Mouse (Mus musculus) left cerebral cortex, postnatal 10 days (tissue): ENCODE measurements around the gene Igf1r. TPM values are rescaled to one million over a fixed set of nuclear protein-coding genes. Genes with fewer than 3 reads are reported as not detected.

ENCODE experiments used
- DNase-seq, 2 experiments: peaks; one replicate each; pipeline ENCODE4 v3.0.0; 2021 to 2022; ENCODE audit warnings: low spot score in 2 of 2, mixed read lengths in 1 of 2; ENCODE audit errors: extremely low spot score in 1 of 2
- intact Hi-C: fragments of 180-260 bp; cut with DNase I; formaldehyde crosslinking; loops from one replicate; pipeline ENCODE4 v1.15.1; 2025
- total RNA-seq, 2 experiments: library from RNA; stranded (reverse); gene quantifications; 2 replicates each; pipeline ENCODE4 v1.2.3; 2021

The Igf1r gene
- total RNA-seq, 2 experiments from 2014 or later: 41.4 to 44.2 TPM

GRCm38 (mm10) chr7:68225427-68226054 is 272.9 kb downstream of the Igf1r start:
- no peak for DNase-seq
- intact Hi-C loops: no loop called here

GRCm38 (mm10) chr7:68227021-68227420 is 274.4 kb downstream of the Igf1r start:
- intact Hi-C loops: no loop called here
- DNase-seq: no peak

DNA sequence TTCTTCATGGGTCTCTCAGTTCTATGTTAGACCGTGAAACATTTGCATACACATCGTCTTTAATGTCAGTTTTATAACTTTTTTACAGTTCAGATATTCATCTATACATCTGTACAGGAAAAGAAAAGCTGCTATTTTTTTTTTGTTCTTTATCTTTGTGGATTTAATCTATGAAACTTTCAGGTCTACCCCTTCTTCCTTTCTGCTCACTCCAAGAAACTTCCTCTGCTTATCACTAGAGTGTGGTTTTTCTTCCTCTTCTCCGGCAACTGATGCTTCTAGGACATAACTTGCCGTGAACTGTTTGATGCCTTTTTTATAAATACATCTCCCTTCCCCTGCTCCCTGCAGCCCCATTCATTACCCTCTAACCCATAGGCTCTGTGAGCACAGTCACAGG is 275.0 kb downstream of the Igf1r start:
- intact Hi-C loops: no loop called here
- DNase-seq: no peak

DNA sequence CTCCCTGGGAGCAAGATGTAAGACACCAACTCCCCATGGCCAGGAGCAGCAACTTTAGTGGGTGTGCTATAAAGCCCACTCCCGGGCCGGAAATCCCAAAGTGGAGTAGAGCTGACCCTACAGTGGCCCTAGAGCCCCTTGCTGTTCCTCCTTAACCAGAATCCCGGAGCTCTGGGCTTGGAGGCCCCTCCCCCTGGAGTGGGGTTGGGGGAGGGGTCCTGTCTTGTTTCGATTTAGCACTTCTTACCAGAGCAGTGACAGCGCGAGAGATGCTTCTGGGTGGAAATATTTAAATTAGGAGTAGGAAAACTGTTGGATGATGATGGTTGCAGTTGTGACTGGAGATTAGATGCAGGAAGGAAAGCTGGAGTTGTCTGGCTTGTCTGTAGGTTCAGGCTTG is 275.9 kb downstream of the Igf1r start:
- intact Hi-C loops: no loop called here
- no peak for DNase-seq

DNA sequence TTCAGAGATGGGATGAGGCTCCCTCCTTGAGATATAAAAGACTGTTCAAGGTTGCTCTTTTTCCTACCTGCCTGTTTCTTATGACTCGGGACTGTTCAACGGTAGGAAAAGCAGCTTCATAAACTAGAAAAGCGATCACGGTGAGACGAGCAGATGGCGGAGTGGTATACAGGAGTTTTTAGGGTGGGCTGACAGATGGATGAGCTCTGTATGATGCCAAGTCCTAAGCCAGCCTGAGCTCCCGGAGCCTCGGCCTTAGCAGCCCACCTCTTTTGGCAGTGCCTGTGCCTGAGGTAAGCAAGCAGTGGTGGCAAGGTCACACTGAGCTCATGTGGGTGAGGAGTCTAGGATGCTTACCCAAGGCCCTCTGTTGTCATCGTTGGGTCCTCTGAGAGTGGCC is 278.2 kb downstream of the Igf1r start:
- no peak for DNase-seq
- intact Hi-C loops: no loop called here

- DNase-seq: no peak
- intact Hi-C loops: no loop called here
These were observed 279.9 kb downstream of the Igf1r start for GRCm38 (mm10) chr7:68232521-68232920.

DNA sequence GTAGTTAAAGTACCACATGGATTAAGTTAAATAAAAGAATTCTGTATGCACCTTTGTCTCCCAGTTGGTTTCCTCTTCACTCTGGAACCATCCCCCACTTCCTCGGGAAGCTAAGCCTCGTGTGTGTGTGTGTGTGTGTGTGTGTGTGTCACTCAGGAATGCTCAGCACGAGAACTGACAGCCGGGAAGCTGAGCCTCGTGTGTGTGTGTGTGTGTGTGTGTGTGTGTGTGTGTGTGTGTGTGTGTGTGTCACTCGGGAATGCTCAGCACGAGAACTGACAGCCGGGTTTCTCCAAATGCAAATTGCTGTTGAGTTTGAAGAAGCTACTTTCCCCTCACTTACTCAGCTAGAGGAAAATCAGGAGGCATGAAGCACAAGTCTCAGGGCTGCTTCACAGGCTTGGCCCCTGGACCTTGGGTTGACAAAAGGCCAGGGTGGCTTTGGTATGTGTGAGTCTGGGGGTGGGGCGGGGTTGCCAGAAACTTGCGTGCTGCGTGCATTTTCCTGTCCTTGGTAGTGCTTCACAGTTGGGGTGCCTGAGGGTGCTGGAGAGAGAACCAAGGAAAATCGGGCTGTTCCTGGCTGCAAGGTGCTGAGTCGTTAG is 281.1 kb downstream of the Igf1r start:
- intact Hi-C loops: no loop called here
- peak in 1 of 2 experiments; percentile 64 for DNase-seq

- no peak for DNase-seq
- intact Hi-C loops: no loop called here
These were observed 284.2 kb downstream of the Igf1r start for GRCm38 (mm10) chr7:68236817-68237216.

GRCm38 (mm10) chr7:68239220-68239827 is 286.7 kb downstream of the Igf1r start:
- DNase-seq: no peak
- intact Hi-C loops: no loop called here

DNA sequence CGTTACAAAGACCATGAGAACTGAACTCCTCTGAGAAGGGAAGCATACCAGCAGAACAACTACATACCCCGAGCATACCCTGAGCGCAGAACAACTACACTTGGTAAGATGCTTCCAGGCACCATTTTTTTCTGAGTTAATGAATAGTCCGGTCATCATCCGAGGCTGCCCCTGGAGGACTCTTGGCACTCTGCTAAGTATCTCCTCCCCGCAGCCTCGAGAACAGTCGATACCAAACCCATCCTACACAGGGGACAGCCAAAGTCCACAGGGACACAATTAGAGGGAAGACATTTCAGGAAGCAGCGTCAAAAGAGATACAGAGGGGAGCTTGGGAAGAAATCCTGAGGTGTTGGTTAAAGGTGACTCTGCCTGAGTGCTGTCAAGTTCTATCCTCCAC is 288.6 kb downstream of the Igf1r start:
- no peak for DNase-seq
- intact Hi-C loops: no loop called here

- DNase-seq: no peak
- intact Hi-C loops: no loop called here
These were observed 293.1 kb downstream of the Igf1r start for GRCm38 (mm10) chr7:68245681-68246080.

DNA sequence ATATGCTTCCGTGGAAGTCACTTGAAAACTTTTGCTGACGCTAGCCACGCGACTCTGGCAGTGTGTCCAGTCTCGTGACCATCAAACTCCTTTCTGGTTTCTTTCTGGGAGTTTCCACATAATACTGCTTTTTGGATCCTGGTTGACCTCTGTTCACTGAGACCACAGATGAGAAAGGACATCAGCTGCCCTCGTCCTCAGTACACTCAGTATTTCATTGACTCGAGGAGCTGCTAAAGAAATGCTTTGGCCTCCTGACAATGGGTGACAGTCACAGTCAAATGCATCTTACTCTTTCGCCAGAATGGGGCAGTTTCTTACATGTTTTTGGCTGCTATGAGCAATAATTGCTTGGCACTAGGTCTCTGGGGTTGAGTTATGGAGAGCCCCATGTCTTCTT is 293.6 kb downstream of the Igf1r start:
- intact Hi-C loops: no loop called here
- no peak for DNase-seq

DNA sequence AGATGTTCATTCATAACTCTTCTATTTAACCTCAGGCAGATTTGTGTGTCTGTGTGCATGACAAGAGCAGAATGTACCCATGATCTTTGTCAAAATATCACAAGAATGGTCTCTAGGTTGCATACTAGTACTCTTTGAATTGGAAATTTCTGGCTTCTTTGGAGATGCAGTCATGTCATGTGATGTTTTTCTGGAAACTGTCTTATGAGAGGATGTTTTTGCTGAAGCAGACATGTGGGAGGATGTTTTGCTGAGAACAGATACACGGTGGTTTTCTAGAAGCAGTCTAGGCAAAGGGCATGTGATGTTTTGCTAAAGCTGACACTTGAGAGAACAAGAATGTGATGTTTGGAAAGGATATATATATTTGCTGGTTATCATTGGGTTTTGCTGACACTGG is 297.8 kb downstream of the Igf1r start:
- DNase-seq: no peak
- intact Hi-C loops: no loop called here

- DNase-seq: no peak
- intact Hi-C loops: no loop called here
These were observed 298.3 kb downstream of the Igf1r start for GRCm38 (mm10) chr7:68250902-68251301.

DNA sequence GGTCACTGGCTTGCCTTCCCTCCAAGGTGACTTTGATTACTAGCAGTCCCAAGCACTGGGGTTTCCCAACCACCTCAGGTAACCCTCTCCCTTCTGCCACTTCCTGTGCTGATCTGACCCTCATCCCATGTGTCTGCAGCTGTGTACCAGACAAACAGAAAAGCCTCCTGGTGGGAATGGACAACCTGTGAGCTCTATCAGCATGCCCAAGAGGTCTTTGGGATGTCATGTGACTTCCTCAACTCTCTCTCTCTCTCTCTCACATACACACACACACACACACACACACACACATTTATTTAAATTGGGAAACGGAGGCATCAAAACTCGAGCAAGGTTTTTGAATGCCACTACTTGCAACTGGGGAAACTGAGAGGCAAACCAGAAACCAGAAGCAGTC is 305.1 kb downstream of the Igf1r start:
- no peak for DNase-seq
- intact Hi-C loops: no loop called here

DNA sequence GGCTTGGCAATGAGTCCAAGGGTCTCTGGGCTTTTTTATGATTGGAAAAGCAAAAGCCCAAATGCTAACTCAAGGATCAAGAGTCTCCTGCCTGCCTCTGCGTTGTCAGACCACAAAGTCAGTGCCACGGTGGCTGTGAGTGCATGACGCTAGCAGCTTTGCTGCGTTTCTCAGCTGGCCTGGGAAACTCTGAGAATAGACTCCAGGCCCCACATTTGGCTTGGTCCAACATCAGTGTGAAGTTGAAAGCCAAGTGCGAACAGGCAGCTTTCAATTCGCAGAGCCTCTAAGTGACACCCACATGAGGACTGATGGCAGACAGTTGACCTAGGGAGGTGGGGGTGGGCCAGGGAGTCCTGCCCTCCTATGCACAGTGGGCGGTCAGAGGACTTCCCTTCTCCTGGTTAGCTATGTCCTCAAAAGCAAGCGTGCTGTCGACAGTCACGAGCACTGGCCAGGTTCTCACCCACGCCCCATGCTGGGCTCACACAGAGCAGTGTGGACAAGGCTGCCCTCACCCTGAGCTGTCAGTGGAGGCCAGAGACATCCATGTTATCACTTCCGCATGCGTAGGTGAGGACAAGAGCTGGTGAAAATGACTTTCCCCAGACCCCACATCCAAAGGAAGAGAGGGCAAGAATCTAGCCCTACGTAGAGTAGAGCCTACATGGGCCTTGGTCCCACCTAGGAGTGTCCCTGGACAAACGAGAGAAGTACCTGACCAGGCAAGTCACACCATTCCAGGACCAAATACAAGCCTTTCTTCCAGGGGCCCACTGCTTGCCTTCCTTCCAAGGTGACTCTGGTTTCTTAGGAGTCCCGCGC is 305.9 kb downstream of the Igf1r start:
- DNase-seq: no peak
- intact Hi-C loops: no loop called here

GRCm38 (mm10) chr7:68259523-68260081 is 307.0 kb downstream of the Igf1r start:
- DNase-seq: no peak
- intact Hi-C loops: no loop called here

- intact Hi-C loops: no loop called here
- DNase-seq: no peak
These were observed 310.1 kb downstream of the Igf1r start for GRCm38 (mm10) chr7:68262612-68263200.

GRCm38 (mm10) chr7:68263346-68264027 is 310.9 kb downstream of the Igf1r start:
- no peak for DNase-seq
- intact Hi-C loops: no loop called here
